Mouse (Mus musculus) urinary bladder, adult 18-20 months (tissue): Measurements from ENCODE around the gene Nfil3.

Source experiments
- DNase-seq, 2 experiments: peaks; one replicate each; pipeline ENCODE4 v3.0.0; 2022; ENCODE audit warnings: low spot score in 2 of 2, mixed read lengths in 2 of 2

The Nfil3 gene

DNA sequence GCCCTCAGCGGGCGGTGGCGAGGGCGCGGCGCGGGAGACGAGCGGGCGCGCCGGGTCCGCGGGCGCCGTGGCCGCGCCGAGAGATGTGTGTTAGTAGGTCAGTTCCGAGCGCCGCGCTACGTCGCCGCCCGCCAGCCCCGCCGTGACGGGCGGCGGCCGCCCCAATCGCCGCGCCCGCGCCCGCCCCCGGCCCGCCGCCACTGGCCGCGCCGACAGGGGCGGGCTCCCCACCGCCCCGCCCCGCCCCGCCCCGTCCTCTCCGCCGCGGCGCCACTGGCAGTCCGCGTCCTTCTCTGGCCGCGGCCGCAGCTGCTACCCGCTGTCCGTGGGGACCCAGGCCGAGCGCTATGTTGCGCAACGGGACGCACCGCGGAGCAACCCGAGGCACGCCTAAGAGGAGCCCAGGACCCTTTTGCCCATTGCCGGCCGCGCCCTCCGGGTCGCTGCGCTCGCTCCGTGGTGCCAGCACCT lies at the start of gene Nfil3:
Gene Nfil3, minus strand, starts transcription at position 123 of the 471 bp plus-strand sequence.
- peak in 1 of 2 experiments; percentile 81 for DNase-seq

DNA sequence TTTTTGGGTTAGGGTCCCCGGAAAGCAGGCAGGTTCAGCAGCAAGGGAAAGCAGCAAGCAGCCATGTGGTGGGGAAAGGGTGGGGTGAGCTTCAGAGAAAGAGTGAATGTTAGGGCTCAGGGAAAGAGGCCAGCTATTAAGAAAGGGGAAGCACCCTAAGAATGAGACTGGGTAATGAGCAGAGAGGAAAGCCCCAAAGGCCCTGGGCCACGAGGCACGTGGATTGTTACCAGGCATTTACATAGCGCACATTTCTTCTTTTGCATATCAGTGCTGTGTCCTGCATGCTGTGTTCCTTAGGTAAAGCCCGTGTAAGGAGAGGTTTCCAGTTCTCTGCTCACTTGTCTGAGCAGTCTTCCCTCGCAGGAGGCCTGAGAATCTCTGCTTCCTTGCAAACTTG lies 43.4 kb upstream of the Nfil3 start:
- DNase-seq, result no peak

GRCm38 (mm10) chr13:53020282-53020681 lies 39.4 kb upstream of the Nfil3 start:
- DNase-seq, result no peak

DNA sequence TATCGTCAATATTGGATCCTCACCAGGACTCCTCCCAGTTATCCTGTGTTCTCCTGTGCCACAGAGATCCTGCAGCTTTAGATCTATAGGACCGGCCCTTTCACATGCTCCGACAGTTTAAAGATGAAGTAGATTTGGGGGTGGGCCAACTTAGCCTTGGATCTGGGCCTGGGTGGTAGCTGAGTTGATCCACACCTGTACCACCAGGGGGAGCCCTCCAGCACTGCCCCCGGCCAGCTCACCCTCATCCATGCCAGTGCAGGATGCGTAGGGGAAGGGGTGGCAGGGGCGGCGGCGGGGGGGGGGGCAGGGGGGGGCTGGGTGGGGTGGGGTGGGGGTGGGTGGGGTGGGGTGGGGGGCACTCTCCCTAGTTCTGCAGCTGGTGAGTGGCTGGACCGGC lies 38.7 kb upstream of the Nfil3 start:
- no peak for DNase-seq

- DNase-seq, result no peak
These were observed 38.1 kb upstream of the Nfil3 start for GRCm38 (mm10) chr13:53018976-53019375.

GRCm38 (mm10) chr13:53017983-53018382 lies 37.1 kb upstream of the Nfil3 start:
- no peak for DNase-seq

GRCm38 (mm10) chr13:53017117-53017516 lies 36.2 kb upstream of the Nfil3 start:
- no peak for DNase-seq

DNA sequence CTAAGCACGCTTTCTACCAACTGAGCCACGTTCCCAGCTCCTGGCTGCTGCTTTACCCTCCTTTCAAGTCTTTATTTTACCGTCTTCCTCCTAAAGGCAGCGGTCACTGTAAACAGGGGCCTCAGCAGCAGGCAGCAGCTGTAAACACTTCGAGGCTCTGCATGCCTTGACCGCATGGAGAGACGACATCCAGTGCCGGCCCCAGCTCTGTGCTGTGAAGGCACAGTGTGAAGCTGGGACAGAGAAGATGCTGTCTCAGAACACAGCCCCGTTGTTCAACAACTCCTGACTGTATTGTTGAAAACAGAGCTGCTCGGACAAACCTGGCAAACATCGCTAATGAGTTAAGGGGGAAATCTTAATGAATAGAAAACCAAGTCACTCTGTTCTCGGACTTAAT lies 30.6 kb upstream of the Nfil3 start:
- no peak for DNase-seq

GRCm38 (mm10) chr13:53008489-53009184 lies 27.8 kb upstream of the Nfil3 start:
- DNase-seq, result no peak

DNA sequence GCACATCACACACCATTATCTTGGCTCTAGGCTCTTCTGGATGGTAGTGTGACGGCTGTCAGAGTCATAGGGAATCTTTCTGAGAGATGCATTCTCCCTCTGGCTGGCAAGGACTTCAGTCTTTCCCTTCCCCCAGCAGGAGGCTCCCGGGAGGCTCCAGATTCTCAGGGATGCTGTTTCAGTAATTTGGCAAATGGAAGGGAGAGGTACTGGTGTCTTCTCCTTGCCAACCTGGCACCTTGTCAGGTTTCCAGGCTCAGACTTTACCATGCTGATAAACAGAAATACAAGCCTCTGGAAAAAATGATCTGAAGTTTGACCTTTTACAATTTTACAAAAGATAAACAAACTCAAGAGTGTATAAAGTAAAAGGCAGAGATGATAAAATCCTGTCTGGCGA lies 26.9 kb upstream of the Nfil3 start:
- DNase-seq, result no peak

- no peak for DNase-seq
These were observed 22.4 kb upstream of the Nfil3 start for GRCm38 (mm10) chr13:53003286-53003685.

GRCm38 (mm10) chr13:53001511-53001935 lies 20.6 kb upstream of the Nfil3 start:
- DNase-seq, result peak; percentile 41 to 64

GRCm38 (mm10) chr13:53000481-53000880 lies 19.6 kb upstream of the Nfil3 start:
- DNase-seq, result no peak

DNA sequence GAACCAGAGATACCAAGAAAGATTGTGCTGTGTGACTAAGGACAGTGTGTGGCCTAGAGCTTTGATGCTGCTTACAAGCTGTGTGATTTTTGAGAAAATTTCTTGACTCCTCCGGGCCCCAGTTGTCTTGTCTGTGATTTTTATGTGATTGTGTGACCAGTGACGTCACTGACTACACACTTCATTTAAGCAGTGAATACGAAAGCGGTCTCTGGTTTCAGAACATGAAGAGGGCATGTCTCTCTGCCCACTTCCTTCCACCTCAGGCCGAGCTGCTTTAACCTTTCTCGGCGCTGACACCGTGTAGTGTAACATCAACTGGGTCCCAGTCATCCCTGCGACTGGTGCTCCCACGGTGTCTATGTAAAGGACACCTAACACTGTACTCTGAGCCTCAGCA lies 17.7 kb upstream of the Nfil3 start:
- no peak for DNase-seq

- no peak for DNase-seq
These were observed 16.9 kb upstream of the Nfil3 start for GRCm38 (mm10) chr13:52997806-52998205.

GRCm38 (mm10) chr13:52996201-52996600 lies 15.3 kb upstream of the Nfil3 start:
- no peak for DNase-seq

GRCm38 (mm10) chr13:52994197-52994881 lies 13.5 kb upstream of the Nfil3 start:
- no peak for DNase-seq

DNA sequence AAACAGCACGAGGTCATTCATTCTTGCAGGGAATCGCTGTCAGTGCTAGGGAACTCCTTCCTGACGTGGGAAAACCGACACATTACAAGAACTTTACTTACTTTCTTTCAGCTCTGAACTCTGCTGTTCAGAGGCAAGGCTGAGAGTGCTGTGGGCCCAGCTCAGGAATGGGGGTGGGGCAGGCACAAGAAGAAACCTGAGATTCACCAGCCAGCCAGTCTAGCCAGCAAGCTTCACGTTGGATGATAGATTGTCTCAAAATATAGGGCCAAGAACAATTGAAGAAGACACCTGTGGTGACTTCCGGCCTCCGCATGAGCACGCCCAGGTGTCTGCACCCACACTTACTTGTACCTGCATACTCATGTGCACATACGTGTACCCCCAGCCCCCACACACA lies 9.3 kb upstream of the Nfil3 start:
- DNase-seq, result no peak

- no peak for DNase-seq
These were observed 8.1 kb upstream of the Nfil3 start for GRCm38 (mm10) chr13:52989005-52989404.

DNA sequence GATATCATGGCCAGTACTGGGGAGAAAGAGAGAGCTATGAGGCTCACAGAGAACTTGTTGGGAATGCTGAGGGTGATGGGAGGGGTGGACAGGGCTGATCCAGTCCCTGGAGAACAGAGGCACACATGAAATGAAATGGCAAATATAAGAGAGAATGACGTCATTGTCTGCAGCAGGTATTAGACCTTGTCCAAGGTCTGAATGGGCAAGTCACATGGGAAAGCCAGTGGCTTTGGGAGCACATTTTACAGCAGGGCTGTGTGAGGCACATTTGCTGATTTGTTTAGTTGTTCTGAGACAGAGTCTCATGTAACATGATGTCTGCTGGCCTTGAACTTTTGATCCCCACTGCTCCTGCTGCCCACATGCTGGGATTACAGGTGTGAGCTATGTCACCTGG lies 7.0 kb upstream of the Nfil3 start:
- no peak for DNase-seq

GRCm38 (mm10) chr13:52986215-52986780 lies 5.4 kb upstream of the Nfil3 start:
- DNase-seq, result no peak

DNA sequence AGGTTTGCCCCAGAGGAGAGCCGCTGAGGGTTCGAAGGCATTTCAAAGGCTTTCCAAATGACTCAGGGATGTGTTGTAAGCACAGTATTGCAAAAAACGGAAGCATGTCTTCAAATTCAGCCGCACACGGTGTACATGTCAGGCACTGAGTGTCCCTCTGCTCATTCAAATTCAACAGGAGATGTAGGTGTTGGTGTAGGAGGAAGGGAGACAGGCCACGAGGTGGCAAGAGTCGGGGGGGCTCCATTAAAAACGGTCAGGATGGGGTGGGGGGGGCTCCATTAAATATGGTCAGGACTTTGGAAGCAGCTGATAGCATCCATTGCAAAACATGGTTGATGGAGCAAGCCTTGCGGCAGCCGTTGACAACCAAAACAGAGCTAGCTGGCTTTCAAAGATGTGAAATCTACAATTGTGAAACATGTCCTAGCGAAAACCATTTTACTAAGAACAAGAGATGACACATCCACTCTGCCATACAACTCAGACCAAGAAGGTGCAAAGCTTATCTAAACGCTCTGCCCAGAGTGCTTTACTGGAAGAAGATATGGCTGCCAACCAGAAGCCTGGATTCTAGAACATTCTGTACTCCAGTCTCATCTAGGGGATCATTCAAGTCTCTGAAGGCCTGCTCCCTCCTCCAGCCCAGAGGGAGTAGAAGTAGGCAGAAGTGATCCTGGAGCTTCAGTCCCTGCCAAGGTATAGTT lies 4.8 kb upstream of the Nfil3 start:
- DNase-seq, result no peak
